Mouse (Mus musculus) heart, postnatal 0 days (tissue): ENCODE measurements around the gene Agtrap. TPM values are rescaled to one million over a fixed set of nuclear protein-coding genes. Genes with fewer than 3 reads are reported as not detected.
A peak's percentile ranks its signal among the peaks of the same experiment; 100 is the strongest.

Source experiments
- ATAC-seq: fragments of 200-750 bp; cut with Nextera tagmentation; 2 replicates; pipeline ENCODE4 v1.8.0; 2017; ENCODE audit warnings: low read depth, moderate number of reproducible peaks, moderate library complexity; ENCODE audit not compliant: insufficient read depth
- DNase-seq: peaks from one replicate; pipeline ENCODE4 v3.0.0-alpha.2; 2016; ENCODE audit warnings: low spot score
- H3K27ac ChIP-seq: fragments of 300-500 bp; sonication (generic); 2 replicates; pipeline ENCODE4 v1.5.1; 2014; ENCODE audit warnings: low read depth, mild to moderate bottlenecking
- H3K27me3 ChIP-seq: fragments of 300-500 bp; sonication (generic); 2 replicates; pipeline ENCODE4 v1.6.1; 2014; ENCODE audit warnings: low read length, mixed read lengths; ENCODE audit not compliant: control insufficient read depth, insufficient read depth
- H3K36me3 ChIP-seq: fragments of 300-500 bp; sonication (generic); replicated peaks from 2 replicates; pipeline ENCODE4 v1.6.1; 2014; ENCODE audit warnings: low read length, mixed read lengths; ENCODE audit not compliant: control insufficient read depth, insufficient read depth
- H3K4me1 ChIP-seq: fragments of 300-500 bp; sonication (generic); 2 replicates; pipeline ENCODE4 v1.6.1; 2014; ENCODE audit warnings: antibody characterized with exemption; ENCODE audit not compliant: control insufficient read depth, insufficient read depth
- H3K4me2 ChIP-seq: fragments of 300-500 bp; sonication (generic); 2 replicates; pipeline ENCODE4 v1.6.1; 2014; ENCODE audit warnings: low read depth, mild to moderate bottlenecking, low read length, moderate library complexity
- H3K4me3 ChIP-seq: fragments of 300-500 bp; sonication (generic); 2 replicates; pipeline ENCODE4 v1.5.1; 2014; ENCODE audit warnings: low read depth, low read length
- H3K9ac ChIP-seq: fragments of 300-500 bp; sonication (generic); replicated peaks from 2 replicates; pipeline ENCODE4 v1.6.1; 2014; ENCODE audit warnings: low read depth, low read length, mixed read lengths
- H3K9me3 ChIP-seq: fragments of 300-500 bp; sonication (generic); replicated peaks from 2 replicates; pipeline ENCODE4 v1.6.1; 2016; ENCODE audit warnings: low read length; ENCODE audit not compliant: control insufficient read depth
- CTCF ChIP-seq: IDR thresholded peaks from 2 replicates; pipeline ENCODE4 v1.5.1; 2016; ENCODE audit warnings: antibody characterized with exemption, control low read depth, low read depth
- EP300 ChIP-seq: IDR thresholded peaks from 2 replicates; pipeline ENCODE4 v1.6.1; 2016; ENCODE audit warnings: antibody characterized with exemption, low read depth
- WGBS: fragments of 180-500 bp; shearing (Covaris S2); extraction: QIAGEN DNeasy Blood & Tissue Kit; methylation state at CpG from one replicate; pipeline ENCODE4 v1.1.7; 2014; 5-methylcytosine and 5-hydroxymethylcytosine counted together
- polyA plus RNA-seq: library from polyadenylated mRNA; unstranded; fragments of >200 nt; fragmentation: Nextera tagmentation; extraction: Ambion mirVana; gene quantifications from 2 replicates; pipeline ENCODE4 v1.2.1, GENCODE M21; 2015
- total RNA-seq: library from RNA; depleted of rRNA; stranded (reverse); fragments of >200 nt; gene quantifications from 2 replicates; pipeline ENCODE4 v1.2.3, GENCODE M21; 2014; ENCODE audit warnings: low replicate concordance

Gene Agtrap
- total and polyA plus RNA-seq, 2 experiments from 2014 or later = 22.9 to 31.4 TPM

DNA sequence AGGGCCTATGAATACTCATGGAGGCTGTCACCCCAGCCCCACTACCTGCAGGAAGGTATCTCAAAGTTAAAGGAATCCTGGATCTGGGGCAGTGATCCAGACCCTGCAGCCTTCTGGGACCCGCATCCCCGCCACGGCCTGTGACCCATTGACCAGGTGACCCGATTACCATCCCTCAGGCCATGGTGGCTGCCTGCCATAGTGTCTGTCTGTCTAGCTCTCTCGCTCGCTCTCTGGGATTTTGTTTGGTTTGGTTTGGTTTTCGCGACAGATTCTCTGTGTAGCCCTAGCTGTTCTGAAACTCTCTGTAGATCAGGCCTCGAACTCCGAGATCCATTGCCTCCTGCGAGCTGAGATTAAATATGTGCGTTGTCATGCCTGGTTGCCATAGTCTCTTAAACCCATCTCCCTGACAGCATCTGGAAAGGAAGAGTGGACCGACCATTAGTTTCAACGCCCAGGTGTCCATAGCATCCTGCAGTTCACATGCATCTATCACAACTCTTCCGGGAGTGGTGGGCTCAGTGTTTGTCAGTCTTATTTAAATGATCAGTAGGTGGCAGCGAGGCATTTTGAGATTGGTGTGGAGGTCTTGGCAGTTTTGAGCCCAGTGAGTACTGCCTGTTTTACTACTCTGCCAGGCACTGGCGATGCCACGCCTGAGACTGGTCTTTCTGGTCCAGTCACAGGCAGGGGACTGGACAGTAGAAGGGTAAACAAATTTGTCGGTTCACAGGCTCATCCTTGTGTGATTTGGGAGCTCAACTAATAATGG, 48.4 kb downstream of the Agtrap start:
- H3K9me3 ChIP-seq = no peaks in the 10 kb centered on the region
- TF ChIP-seq CTCF (peak; percentile 17; the same call in 1 of the 2 replicates), EP300 (no peak)
- no peaks in the 10 kb centered on the region for H3K27me3 ChIP-seq
- H3K4me3 ChIP-seq = peak overlapping the region; percentile 71
- WGBS = 23% methylated on average over 19 of the region's 19 CpGs
- H3K36me3 ChIP-seq = peaks cover 17% of the 10 kb centered on the region
- no peak for ATAC-seq
- peaks cover 35% of the 10 kb centered on the region for H3K4me1 ChIP-seq
- H3K4me2 ChIP-seq = peak overlapping the region; percentile 83
- DNase-seq = no peak
- peak overlapping the region; percentile 86 for H3K27ac ChIP-seq
- H3K9ac ChIP-seq = peak overlapping the region; percentile 64

DNA sequence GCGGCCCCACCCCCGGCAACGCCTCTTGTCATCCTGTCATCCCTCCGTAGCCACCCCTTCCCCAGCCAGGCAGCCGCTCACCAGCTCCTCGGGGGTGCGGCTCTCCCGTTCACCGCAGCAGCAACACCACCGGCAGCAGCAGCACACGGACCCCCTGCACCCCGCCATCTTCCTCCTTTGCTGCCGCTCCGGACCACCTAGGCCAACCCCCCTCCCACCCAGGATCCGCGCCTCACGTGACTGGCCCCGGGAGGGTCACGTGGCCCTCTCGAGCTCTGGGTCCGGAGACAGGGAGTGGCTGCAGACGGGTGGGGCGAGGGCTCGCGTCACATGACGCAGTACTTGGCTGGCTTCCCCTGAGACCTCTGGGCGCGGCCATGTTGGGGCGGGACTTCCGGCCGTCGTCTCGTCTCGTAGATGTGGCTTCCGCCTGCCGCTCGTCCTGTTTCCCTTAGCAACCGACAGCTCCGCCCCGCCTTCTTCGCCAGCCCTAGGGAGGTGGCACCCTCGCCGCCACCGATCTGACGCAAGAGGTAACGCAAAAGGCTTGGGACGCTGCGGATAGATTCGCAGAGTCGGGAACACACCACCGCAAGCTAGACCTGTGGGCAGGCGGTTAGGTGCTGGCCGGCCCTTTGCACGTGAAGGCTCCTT, 49.1 kb downstream of the Agtrap start, which contains the start of the genes Clcn6 and Mthfr:
Gene Clcn6, minus strand, starts transcription at position 222 of the 654 bp plus-strand sequence.
Gene Mthfr, plus strand, starts transcription at position 478 of the 654 bp plus-strand sequence.
- Histone ChIP-seq H3K4me1 (peaks cover 35% of the 10 kb centered on the region), H3K9me3 (no peaks in the 10 kb centered on the region), H3K27ac (peak within 1 kb of the TSS; percentile 86), H3K4me2 (peak within 1 kb of the TSS; percentile 88), H3K9ac (peak within 1 kb of the TSS; percentile 64), H3K36me3 (peaks cover 10% of the 10 kb centered on the region; the same call in 1 of the 2 replicates), H3K4me3 (peak within 1 kb of the TSS; percentile 71), H3K27me3 (no peaks in the 10 kb centered on the region)
- under 1% methylated on average over 53 of the region's 54 CpGs for WGBS
- ATAC-seq = peak; percentile 95
- TF ChIP-seq EP300 = peak; percentile 69; the same call in 1 of the 2 replicates
- TF ChIP-seq CTCF = no peak
- DNase-seq = peak; percentile 97

DNA sequence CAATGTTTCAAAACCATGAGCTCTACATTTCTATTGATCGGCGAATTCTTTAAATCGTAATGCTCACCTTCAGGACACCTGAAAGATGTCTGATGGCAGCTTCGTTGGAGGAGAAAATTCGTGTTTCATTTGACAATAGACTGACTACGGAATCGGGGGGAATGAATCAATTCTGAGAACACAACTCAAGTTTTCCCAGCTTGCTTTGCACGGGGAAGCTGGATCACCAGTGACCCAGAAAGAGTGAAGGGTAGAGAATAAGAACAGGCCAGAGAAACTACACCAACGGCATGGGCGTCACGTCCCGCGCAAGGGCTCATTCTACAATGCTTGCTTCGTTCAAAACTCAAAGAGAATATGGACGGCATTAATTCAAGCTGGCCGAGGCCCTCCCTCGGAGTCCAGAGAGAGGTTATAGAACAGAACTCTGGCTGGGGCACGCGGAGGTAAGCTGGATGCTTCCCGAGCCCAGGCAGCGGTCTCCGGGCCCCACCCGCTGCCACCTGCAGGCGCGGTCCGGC, 49.7 kb downstream of the Agtrap start:
- DNase-seq (no peak), ATAC-seq (no peak)
- Histone ChIP-seq H3K4me1 (peaks cover 35% of the 10 kb centered on the region), H3K4me2 (peak overlapping the region; percentile 88), H3K4me3 (peak overlapping the region; percentile 71), H3K36me3 (peaks cover 9% of the 10 kb centered on the region; the same call in 1 of the 2 replicates), H3K9me3 (no peaks in the 10 kb centered on the region), H3K9ac (peak overlapping the region; percentile 57), H3K27ac (peak overlapping the region; percentile 64), H3K27me3 (no peaks in the 10 kb centered on the region)
- TF ChIP-seq EP300 = no peak
- no peak for TF ChIP-seq CTCF
- WGBS = 7% methylated on average over 26 of the region's 26 CpGs

DNA sequence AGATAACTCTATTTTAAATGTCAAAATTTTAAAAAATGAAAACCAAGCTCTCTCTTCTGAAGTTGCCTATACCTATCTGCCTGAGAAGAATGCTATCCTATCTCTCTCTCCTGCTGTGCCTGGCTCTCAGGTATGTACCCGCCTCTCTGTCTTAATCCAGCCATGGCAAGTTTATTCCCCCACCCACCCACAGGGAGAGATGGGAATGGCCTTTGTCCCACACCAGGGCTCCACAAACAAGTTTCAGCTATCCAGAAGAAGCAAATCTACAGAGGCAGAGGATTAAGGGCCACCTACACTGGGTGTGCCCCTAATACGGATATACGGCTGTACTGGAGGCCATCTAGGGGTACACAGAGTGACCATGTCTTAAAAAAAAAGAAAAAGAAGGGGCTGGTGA, 52.4 kb downstream of the Agtrap start:
- ATAC-seq = no peak
- DNase-seq = no peak
- Histone ChIP-seq H3K9ac (no peak overlapping the region), H3K9me3 (no peaks in the 10 kb centered on the region), H3K27ac (no peak overlapping the region), H3K4me2 (no peak overlapping the region), H3K27me3 (no peaks in the 10 kb centered on the region), H3K4me3 (no peak overlapping the region), H3K4me1 (peaks cover 21% of the 10 kb centered on the region), H3K36me3 (peaks cover 15% of the 10 kb centered on the region; the same call in 1 of the 2 replicates)
- TF ChIP-seq CTCF = no peak
- WGBS = 92% methylated on average over 3 of the region's 3 CpGs

DNA sequence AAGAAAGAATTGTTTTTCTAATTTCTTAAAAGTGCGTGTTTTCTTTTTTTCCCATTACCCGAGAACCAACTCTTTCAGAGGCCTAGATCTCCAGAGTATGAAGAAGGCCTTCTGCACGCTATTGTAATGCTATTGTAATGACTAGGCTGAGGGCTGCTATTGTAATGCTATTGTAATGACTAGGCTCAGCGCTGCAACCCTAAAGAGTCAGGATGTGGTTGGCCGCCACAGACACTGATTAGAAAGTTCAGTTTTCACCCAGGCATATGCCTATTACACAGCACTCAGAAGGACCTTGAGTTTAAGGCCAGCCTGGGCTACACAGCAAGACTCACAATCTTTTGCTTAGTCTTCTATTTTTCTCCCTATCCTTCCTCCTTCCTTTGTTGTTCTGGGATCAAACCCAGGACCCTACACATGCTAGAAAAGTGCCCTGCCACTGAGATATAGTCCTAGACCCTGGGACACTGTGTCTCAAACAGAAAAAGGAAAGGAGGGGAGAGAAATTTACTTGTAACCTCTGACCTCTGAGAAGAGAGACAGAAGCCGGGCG, 53.9 kb downstream of the Agtrap start:
- peaks cover 9% of the 10 kb centered on the region; the same call in 1 of the 2 replicates for H3K4me1 ChIP-seq
- H3K27me3 ChIP-seq = no peaks in the 10 kb centered on the region
- peaks cover 23% of the 10 kb centered on the region for H3K36me3 ChIP-seq
- no peaks in the 10 kb centered on the region for H3K9me3 ChIP-seq
- TF ChIP-seq EP300 (no peak), CTCF (no peak)
- WGBS = 82% methylated on average over 7 of the region's 7 CpGs
- DNase-seq (no peak), ATAC-seq (no peak)
- H3K27ac ChIP-seq = no peak overlapping the region
- H3K9ac ChIP-seq = no peak overlapping the region
- H3K4me2 ChIP-seq = no peak overlapping the region
- H3K4me3 ChIP-seq = no peak overlapping the region
